Mouse (Mus musculus) heart, adult 8-10 months (tissue): ENCODE results near the gene Trappc2l. TPM values are rescaled to one million over a fixed set of nuclear protein-coding genes. Genes with fewer than 3 reads are reported as not detected.
"Not testable (repeated sequence)": the region's sequence is repeated elsewhere in the genome, so short reads cannot be mapped to it uniquely, and the experiment has no call there.

Experiments
- DNase-seq: peaks from one replicate; pipeline ENCODE4 v3.0.0; 2022; ENCODE audit warnings: low spot score
- total RNA-seq, 4 experiments: library from RNA; stranded (reverse); gene quantifications; 2 replicates each; pipeline ENCODE4 v1.2.4; 2022

Trappc2l gene
- total RNA-seq, 4 experiments from 2014 or later = 62.8 to 66.2 (median 63.3) TPM

- DNase-seq = no peak
Measured at GRCm38 (mm10) chr8:122624653-122625052, 13.2 kb downstream of the Trappc2l start.

- no peak for DNase-seq
Measured at GRCm38 (mm10) chr8:122625811-122626210, 14.4 kb downstream of the Trappc2l start.

GRCm38 (mm10) chr8:122626896-122627295, 15.5 kb downstream of the Trappc2l start:
- no peak for DNase-seq

- DNase-seq = no peak
Measured at GRCm38 (mm10) chr8:122629388-122629787, 17.9 kb downstream of the Trappc2l start.

GRCm38 (mm10) chr8:122630696-122631095, 19.3 kb downstream of the Trappc2l start:
- no peak for DNase-seq

- DNase-seq = not testable (repeated sequence)
Measured at GRCm38 (mm10) chr8:122632134-122632533, 20.7 kb downstream of the Trappc2l start.

GRCm38 (mm10) chr8:122633205-122633604, 21.8 kb downstream of the Trappc2l start:
- DNase-seq = no peak

GRCm38 (mm10) chr8:122635878-122636802, 24.7 kb downstream of the Trappc2l start:
- no peak for DNase-seq

- peak; percentile 46 for DNase-seq
Measured at GRCm38 (mm10) chr8:122636803-122637175, 25.3 kb downstream of the Trappc2l start.

GRCm38 (mm10) chr8:122637230-122637629, 25.8 kb downstream of the Trappc2l start:
- DNase-seq = no peak

GRCm38 (mm10) chr8:122638601-122639000, 27.2 kb downstream of the Trappc2l start:
- DNase-seq = no peak

GRCm38 (mm10) chr8:122639521-122640248, 28.2 kb downstream of the Trappc2l start:
- DNase-seq = peak; percentile 76

- DNase-seq = no peak
Measured at GRCm38 (mm10) chr8:122640825-122641224, 29.4 kb downstream of the Trappc2l start.

- DNase-seq = no peak
Measured at GRCm38 (mm10) chr8:122641406-122641805, 30.0 kb downstream of the Trappc2l start.

GRCm38 (mm10) chr8:122642071-122642470, 30.6 kb downstream of the Trappc2l start:
- peak; percentile 64 for DNase-seq

- no peak for DNase-seq
Measured at GRCm38 (mm10) chr8:122644175-122644954, 32.9 kb downstream of the Trappc2l start.

- DNase-seq = no peak
Measured at GRCm38 (mm10) chr8:122646337-122646736, 34.9 kb downstream of the Trappc2l start.

GRCm38 (mm10) chr8:122648192-122648970, 36.9 kb downstream of the Trappc2l start:
- DNase-seq = no peak

GRCm38 (mm10) chr8:122651326-122651921, 40.0 kb downstream of the Trappc2l start:
- peak; percentile 55 for DNase-seq

GRCm38 (mm10) chr8:122652643-122653042, 41.2 kb downstream of the Trappc2l start:
- DNase-seq = no peak

GRCm38 (mm10) chr8:122654768-122655167, 43.3 kb downstream of the Trappc2l start:
- DNase-seq = peak; percentile 79
